Mouse (Mus musculus): ENCODE measurements at regions not wholly inside any gene's neighbourhood (a gene's known extent, or its start where the extent isn't known, plus 50 kb on each side); places are given as distances from the start of the nearest gene placed in this dataset.

DNA sequence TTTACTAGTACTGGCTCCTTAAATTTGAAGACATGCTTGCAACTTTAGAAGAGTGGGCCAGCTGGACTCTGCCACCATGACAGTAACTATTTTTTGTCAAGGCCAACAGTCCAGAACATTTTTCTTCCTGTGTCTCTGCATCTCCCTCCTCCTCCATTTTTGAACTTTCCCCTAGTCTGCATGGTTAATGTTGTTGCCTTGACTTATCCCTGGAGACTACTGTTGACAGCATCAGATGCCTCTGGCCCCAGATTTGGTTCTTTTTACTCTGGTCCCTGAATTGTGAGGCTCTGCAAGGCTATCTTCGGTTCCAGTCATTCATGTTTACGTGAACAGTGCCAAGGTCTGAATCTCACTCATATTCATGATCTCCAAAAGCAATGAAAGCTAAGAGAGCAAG lies 724.4 kb upstream of the 2610301B20Rik start:
- no peak for DNase-seq

DNA sequence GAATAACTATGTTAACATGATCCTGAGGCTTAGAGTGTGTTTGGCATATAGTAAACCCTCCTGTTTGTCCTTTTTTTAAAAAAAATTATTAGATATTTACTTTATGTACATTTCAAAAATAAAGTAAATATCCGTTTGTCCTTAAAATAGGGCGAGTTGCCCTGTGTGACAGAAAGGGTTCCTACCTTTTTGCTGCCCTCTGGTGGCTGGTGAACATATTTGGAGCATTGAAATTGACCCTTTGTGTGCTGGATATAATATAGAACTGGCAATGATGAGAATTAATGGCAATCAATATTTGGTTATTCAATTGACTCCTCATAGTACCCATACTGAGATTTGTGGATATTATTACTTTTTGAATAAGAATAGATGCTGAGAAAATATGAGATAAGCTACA lies 723.8 kb upstream of the 2610301B20Rik start:
- DNase-seq = peak; percentile 8

DNA sequence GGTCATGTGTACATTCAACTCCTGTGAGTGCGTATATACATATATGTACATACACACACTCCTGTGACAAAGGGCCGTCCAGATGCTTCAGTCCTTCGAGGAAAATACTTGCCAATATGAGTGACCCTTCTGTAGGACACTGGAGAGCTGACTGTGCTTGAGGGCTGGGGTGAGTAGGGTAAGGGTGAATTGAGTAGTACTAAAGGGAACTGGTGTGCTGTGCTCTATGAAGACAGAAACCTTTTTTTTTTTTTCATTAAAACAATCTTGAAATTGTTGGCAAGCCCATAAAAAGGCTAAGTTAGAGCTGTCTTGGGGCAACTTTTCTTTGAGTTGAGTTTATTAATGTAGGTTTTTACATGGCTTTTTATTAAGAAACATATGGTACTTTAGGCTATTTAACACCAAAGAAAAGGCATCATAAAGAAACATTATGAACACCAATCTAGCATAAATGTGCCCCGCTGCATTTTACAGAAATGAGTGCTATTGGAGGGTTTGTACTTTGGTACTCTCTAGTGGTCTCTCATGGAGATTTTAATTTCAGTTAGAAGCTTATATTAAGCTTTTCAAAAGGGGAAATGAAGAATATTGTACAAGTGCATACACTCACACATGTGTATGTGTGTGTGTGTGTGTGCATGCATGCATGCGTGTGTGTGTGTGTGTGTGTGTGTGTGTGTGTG lies 718.5 kb upstream of the 2610301B20Rik start:
- DNase-seq = no peak

DNA sequence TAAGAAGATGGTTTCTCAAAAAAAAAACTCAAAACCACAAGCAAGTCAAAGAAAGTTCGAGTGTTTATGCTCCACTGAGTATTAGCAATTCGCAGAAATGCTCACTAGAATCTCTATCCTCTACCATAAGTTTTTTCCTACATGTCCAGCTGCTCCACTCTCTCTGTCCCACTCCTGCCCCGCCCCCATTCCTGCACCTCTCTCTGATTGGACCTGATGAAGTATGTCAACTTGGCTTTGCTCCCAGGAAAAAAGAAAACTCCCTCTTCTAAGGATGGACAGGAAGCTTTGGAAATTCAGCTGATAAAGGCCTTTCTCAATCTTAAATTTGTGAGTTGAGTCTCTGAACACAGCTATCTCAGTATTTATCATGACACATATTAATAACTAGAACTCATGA lies 684.4 kb upstream of the 2610301B20Rik start:
- DNase-seq = peak; percentile 52

DNA sequence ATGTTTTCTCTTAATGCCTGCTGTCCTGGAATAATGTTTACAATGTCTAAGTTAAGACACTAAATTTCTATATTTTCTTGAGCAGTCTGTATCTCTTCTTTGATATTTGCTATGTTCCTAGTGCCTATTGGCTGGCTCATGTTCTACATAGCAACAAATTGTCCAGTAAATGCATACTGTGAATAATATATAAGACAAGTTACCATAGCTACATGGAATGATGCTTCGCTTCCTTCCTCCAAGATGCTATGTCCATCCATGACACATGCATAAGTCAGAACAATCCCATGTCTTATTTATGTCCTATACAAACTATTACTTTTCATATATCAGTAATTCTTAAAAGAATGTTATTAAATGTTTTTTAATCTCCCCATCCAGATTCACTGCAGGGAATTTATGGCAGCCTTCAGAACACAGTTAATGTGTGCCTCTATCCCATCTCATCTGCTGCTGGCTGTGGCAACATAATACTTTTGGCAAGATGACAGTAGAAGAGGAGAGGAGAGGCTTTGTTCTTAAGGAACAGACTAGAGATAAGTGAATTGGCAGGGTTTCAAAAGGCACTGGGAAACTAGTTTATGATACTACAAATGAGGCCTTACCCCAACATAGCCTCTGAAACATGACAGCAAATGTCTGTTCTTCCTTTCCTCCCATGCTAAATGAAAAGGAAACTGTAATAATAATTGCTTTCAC lies 676.9 kb upstream of the 2610301B20Rik start:
- DNase-seq = no peak

DNA sequence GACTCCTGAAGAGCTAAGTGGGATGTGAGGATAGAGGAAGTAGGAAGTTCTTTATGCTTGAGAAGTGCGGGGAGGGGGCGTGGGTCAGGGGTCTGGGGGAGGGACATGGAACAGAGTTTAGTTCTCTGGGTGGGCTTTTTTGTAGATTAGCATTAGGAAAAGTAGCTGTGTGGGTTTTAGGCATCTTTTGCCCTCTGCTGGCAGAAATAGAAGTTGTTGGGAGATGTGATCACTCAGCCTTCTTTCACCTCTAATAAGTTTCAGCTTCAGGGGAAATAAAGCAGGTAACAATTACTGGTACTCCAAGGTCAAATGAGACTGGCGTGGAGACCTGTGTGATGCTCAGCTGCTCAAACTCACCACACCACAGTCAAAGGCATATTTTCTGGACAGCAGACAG lies 672.5 kb upstream of the 2610301B20Rik start:
- no peak for DNase-seq

DNA sequence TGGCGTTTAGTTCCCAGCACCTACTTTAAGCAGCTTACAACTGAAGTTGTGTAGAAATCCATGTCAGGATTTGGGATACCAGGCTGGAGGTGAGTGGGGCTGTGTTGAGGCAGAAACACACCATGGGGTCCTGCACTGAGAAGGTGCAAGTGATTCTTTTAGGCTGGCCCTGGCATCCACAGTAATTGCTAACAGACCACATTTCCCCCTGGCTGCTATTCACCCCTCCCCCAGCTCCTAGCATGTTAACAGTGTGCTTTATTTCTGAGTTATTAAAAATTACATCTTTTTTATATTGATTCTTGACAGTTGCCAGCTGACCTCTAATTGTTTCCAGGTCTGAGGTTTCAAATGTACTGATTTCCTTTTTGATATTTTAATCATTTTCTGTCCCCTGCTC lies 670.1 kb upstream of the 2610301B20Rik start:
- DNase-seq = no peak

DNA sequence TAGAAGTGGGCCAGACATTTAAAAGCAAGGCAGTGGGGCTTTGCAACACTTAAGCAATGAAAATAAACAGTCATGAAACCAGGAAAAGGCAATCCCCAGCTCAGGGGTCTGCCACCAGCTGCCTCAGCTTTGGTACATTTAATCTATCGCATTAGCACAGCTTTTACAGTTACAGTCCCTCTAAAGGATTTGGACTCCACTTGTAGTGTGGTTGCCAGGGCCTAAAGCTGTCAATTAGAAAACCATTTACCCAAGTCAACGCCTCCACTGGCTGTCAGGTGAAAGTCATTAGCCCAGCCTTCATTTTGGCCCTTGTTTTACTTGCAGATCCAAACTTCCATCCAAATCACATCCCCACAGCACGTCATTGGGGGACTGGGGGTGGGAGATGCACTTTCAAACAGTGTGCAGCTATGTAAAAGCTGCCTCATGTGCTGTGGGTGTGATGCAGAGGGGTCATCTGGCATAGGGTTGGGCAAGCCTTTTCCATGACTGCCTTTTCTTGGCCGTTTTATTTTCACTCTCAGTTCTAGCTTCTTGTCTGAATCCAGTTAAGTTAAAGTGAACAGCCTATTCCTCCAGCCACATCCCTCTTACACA lies 664.9 kb upstream of the 2610301B20Rik start:
- DNase-seq = no peak

DNA sequence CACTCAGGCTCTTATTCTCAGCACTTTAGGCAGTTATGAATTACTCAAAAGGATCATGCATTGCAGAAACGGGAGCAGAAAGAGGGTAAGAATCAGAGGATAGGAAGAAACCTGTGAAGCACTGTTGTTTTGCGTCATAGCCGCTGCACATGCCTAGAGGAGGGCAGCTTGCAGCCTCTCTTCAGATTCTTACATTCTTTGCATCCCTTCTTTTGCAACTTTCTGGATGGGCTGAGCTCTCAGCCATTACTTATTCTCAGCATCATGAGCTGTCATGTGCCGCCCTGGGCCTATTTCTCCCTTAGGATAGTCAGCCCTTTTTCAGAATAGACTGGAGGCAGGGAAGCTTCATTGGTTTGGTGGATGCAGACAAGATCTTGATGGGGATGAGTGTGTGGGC lies 663.0 kb upstream of the 2610301B20Rik start:
- no peak for DNase-seq

DNA sequence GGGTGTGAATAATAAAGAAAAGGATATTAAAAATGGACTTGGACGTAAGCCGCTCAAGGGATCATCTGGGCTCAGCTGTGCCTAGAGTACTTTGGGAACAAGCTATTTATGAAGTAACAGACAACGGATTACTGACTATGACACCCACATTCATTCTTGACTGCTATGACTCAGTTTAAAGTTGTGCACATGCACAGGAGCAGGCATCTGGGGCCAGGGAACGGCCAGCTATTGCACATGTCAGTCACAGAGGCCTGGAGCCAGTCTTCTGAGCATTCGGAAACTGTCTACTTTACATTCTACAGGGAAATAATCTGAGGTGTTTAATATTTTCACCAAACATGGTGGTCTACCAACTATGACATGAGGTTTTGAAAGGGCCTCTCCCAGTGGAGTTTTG lies 639.0 kb upstream of the 2610301B20Rik start:
- no peak for DNase-seq

DNA sequence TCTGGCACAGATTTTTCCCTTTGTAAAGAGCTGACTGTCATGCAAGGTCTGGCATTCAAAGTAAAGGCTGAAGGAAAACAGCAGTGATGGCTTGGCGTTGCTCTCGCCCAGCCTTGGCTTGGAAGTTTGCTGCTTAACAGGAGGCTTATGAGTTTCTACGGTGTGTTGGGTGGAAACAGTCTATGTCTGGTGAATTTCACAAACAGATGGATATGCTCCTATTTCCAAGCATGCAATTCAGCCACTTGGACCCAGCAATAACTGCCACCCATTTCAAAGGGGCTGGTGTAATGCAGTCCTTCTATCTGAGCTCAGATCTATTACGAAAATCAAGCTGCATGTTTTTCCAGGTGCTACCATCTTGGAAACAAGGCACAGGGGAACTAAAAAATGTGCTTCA lies 632.2 kb upstream of the 2610301B20Rik start:
- no peak for DNase-seq

DNA sequence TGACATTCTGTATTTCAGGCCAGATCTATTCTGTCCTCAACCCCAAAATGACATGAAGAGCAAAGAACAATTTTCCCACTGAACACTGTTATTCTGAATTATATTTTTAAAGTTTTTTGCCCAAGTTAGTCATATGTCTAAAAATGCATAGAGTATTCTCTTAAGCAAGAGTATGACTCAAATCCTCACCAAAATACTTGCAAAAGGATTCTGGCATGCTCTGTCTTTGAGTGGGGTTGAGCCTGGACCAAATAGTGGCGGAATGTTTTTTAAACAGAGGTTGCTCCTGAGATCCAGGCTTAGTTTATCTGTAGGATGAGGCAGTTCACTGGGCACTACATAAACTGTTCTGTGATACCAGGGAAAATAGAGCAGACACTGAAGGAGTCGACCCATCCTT lies 631.4 kb upstream of the 2610301B20Rik start:
- no peak for DNase-seq

DNA sequence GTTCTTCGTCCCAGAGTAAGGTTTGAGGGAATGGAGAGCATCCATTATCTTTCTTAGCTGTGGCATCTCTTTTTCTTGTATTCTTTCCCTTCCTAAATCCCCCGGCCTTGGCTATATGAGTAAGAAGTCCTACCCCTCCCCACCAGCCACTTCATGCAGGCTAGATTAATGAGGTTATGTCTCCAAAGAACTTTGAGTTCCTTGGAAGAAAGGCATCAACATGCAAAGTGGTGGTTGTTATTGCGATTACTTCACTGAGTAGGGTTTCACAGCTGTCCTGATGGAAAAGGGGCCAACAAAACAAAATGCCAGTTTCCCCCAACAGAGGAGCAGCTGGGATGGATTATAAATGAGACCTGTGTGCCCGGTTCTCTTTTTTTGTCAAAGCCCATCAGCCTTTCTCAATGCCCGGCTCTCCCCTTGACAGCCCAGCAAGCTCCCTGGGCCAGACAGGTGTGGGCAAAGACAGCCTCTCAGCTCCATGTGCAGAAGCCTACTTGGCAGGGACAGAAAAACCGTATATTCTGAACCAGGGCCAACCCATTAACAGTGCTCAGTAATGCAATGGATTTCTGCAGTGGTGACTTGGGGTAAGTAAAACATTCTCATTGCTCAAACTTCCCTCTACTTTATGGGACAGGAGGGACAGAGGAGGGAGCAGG lies 620.1 kb upstream of the 2610301B20Rik start:
- DNase-seq = no peak

DNA sequence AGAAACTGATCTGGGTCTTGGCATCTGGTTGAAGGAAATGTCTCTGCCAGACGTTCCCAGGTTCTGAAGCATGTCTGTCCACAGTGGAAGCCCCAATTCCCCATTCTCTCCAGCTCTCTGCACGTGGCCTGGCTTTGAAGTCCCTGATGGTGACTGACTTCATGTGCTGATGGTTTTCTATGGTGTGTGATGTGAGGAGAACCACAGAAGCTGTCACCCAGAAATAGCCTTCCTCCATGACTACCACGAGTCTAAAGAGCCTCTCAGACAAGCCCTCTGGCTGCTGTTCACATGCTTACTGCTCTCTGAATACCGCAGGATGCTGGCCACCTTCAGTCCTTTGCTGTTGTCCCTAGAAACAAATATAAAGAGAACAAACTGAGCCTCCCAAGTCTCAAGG lies 616.8 kb upstream of the 2610301B20Rik start:
- no peak for DNase-seq

DNA sequence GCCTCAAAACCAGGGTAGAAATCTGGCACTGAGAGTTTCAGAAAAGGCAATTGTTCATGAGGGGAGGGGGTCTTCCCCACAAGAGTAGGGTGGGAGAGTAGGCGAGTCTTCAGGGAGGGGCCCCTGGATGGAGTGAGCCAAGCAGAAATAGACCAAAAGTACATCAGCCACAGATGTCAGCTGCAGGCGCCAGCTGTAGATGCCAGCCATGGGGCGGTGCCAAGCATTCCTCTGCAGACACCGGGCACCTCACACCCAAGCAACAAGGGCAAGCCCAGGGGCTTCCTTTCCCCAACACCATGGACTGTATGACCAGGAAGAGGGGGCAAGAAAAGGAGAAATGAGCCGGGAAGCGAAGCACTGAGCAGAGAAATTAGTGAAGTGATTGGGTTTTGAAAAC lies 613.9 kb upstream of the 2610301B20Rik start:
- DNase-seq = no peak

DNA sequence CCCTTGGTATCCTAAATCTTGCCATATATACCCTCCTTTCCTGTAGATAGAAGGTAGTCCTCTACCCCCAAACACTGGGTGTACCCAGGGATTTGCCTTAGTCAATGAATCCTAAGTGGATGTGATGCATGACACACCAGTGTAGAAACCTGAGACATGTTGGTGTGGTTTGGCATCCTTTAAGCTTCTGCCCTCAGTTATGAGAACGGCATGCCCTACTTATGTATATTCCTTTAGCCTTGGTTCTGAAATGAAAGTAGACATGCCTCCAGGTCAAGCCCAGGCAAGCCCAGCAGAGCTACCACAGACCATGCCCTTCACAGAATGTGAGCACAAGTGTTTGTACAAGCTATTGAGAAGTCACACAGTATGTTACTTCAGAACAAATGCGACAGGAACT lies 608.4 kb upstream of the 2610301B20Rik start:
- DNase-seq = no peak

DNA sequence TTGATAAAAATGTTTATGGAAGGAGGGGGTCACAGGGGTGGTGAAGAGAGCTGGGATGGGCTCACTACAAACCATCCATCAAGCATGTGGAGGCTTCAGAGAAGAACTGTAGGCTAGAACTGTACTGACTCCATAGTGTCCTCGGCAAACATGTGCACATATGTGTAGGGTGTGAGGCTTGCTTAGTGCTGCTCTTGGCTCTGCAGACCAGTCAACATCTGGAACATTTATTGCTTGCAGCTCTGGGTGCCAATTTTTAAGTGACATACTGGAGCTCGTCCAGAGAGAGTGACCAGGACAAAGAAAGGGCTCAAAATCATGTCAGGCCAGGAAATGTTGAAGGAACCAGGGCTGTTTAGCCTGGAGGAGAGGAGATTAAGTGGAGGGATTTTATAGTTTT lies 588.7 kb upstream of the 2610301B20Rik start:
- no peak for DNase-seq

DNA sequence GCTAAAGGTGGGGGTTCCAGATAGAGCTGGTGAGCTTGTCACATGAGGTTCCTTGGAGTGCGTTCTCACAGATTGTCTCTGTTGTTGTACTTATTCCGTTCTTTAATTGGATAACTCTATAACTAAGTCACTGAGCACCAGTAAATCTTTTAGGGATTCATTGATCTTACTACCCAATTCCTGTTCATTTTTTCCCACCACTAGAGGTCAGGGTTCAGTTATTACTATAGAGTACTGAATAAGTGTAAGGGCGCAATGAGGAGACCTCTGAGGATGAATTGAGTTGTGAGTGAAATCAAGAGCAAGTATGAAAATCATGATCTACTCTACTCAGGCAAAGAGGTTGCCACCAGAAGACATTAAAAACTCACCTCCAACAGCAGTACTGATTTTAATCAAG lies 584.0 kb upstream of the 2610301B20Rik start:
- no peak for DNase-seq

DNA sequence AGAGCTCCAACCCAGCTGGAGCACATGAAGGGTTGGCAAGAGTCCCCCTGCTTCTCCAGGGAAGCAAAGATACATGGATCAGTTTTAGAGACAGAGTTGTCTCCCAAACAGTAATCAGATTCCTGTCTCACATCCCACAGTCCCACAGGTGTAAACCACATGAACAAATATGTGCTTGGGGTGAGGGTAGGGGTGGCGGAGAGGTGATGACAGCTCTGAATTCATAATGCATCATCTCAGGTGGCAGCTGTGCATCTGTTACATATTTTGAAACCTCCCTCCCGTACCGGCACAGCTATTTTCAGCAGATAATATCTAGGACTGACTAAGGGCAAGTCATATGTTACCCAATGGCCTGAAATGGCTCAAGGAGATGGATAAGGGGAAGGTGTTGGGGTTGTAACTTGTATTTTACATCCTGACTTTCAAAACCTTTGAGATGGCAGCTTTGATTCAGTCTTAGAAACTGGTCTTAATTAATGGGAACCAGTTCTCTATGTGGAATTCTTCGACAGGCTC lies 579.2 kb upstream of the 2610301B20Rik start:
- no peak for DNase-seq

DNA sequence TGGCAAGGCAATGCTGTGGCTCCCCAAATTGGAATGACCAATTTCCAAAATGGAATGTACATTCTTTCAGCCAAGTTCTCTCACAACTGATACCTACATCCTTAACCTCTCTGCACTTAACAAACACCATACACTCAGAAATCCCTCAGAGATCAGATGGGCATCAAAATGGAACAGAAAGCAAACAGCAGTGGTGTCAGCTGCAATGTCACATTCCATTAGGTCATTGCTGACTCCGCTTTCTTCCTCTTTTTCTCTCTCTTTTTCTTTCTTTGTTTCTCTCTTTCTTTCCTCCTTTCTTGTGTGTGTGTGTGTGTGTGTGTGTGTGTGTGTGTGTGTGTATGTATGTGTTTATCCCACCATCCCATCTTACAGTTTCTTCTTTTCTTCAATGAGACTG lies 578.1 kb upstream of the 2610301B20Rik start:
- DNase-seq = no peak

DNA sequence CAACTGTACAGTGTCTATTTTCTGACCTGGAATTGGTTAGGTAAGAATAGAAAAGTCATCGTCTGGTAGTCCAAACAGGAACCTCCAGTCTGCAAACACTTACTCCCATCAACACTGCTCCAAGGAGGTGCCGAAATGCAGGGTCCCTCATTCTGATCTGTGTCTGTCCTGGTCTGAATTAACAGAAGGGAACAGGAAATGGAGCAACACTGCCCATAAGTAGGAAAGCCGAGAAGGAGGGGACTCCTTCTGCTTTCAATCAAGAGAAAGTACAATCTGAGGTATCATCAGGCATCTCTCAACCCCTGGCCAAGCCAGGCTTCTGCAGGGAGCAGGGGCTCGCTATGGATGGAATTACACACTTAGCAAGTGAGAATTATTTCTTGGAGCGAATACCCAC lies 562.4 kb upstream of the 2610301B20Rik start:
- DNase-seq = no peak

DNA sequence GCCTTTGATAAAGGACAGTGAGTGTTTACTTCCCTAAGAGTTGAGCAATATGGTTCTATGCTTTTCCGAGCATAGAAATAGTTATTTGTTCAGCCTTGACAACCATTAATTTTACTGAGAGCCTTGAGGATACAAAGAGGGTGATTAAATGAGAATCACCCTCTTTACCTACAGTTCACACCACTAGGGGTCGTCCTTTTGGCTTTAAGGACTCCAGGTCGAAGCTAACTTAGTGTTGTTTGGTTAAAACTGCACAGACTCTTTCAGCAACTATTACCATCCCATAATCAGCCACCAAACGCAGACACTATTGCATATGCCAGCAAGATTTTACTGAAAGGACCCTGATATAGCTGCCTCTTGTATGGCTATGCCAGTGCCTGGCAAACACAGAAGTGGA lies 559.2 kb upstream of the 2610301B20Rik start:
- no peak for DNase-seq

DNA sequence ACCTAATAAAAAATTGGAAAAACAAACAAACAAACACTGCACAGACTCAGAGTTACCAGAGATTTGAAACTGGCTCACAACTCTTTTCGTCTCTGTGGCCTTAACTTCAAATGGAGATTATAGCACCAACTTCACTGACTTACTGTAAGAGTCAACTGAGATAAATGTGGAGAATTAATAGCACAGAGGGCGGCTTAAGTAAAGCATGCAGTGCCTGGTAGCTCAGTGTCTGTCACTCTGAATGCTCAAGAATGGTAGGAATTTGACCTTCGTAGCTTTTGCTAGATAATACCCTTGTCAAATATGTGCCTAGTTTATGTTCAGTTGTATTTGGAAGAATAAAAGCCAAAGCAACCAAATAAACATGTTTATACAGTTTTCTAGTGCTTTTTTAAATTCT lies 558.4 kb upstream of the 2610301B20Rik start:
- DNase-seq = no peak

DNA sequence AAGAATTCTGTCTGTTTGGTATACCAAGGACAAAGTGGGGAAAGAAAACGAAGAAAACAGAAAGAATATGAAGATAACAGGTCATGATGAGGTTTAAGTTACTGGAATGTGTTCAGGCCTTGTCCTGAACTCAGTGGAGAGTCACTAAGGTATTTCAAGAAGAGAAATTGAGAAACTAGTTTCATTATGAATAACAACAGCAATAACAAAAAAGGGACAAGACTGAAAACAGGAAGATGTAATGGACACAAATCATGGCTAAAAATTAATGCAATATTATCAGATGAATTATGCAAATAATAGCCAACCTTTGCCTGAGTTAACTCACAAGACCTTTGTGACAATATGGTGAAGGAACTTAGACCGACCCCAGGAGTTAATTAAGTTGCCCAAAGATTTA lies 530.2 kb upstream of the 2610301B20Rik start:
- no peak for DNase-seq

All from liver (tissue).